Mouse (Mus musculus) neutrophil, adult 5-6 weeks (primary cell): ENCODE measurements around the gene Rlbp1. TPM values are rescaled to one million over a fixed set of nuclear protein-coding genes. Genes with fewer than 3 reads are reported as not detected.

Experiments
- ATAC-seq: fragments of 151-379, 151-347 bp; 2 replicates; pipeline ENCODE4 v1.8.0; 2017; ENCODE audit warnings: mild to moderate bottlenecking, moderate TSS enrichment; ENCODE audit not compliant: insufficient number of reproducible peaks, poor library complexity, low FRiP score, severe bottlenecking; ENCODE audit errors: extremely low read depth
- total RNA-seq: library from RNA; stranded (forward); fragments of 200-1000 nt; gene quantifications from 2 replicates; pipeline ENCODE4 v1.2.3, GENCODE M21; 2017

Gene Rlbp1
- not detected in 2 replicates for total RNA-seq

- ATAC-seq: no peak
Observed at GRCm38 (mm10) chr7:79386422-79387133, at the start of gene Rlbp1. Rlbp1 (minus strand) TSS chr7:79387048.

- ATAC-seq: no peak
Observed at GRCm38 (mm10) chr7:79428243-79428642, 41.4 kb upstream of the Rlbp1 start.

GRCm38 (mm10) chr7:79425804-79426203 is 39.0 kb upstream of the Rlbp1 start:
- ATAC-seq: no peak

DNA sequence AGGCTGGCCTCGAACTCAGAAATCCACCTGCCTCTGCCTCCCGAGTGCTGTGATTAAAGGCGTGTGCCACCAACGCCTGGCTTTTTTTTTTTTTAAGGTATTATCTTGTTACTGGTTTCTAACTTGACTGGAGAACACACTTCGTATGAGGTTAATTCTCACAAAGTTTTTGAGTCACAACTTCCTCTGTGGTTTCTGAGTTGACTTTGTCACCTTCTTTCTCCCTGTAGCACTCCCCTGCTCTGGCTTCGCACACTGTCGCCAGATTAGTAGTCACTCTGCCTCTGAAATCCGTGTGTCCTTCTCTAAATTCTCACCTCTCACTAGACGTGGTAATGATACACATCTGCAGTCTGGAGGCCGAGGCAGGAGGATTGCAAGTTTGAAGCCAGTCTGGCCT is 36.0 kb upstream of the Rlbp1 start:
- no peak for ATAC-seq

DNA sequence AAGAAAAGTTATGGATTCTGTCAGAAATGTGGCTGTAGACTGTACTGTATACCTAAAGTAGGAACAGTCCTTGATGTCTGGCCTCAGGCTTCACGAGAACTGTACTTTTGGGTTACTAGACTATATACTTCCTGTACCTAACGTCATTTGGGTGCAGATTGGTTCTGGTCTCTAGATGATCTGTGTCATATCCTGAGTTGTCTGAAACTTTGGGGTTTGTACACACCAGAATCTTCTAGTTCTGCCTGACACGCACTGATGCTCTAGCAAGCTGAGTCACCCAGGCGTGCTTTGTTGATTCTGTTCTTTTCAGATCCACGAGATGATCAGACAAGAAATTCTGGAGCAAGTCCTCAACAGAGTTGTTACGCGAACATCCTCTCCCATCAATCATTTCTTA is 33.1 kb upstream of the Rlbp1 start:
- ATAC-seq: no peak

DNA sequence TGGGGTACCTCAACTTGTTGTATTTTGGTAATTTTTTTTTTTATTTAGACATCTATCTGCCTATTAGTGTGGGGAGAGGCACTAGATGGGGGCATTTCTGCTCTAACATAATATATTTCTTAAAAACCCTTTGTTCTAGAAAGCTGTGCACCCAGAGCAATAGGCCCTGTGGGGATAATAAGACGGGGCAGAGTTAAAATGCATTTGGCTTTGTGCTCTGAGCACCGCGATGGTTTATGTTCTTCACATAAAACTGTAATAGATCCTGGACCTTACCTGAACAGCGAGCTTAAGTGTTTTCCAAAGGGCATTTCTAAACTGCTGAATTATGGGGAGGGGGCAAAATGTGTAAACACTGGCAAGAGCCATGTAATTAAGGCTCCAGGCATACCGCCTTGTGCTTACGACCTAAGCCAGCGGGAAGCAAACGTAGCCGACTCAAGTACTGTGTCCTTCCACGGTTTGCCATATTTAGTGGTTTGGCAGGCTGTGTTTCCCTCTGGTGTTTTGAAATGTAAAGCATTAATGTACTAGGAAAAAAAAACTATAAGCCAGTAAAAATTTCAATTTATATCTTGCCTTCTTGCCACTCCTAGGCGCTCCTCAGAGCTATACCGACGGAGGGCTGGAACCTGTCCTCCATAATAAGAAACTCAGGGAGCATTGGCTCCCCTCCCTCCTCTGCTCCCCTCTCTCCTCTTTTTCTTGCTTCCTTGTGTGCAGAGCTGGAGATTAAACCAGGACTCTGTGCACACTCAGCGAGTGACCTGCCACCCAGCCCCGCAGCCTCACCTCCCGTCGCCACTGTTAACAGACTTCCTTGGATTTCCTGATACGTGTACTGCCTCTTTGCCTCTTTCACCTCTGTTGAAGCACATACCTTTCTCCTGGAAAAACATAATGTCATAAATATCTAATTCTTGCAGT is 27.9 kb upstream of the Rlbp1 start:
- ATAC-seq: no peak

DNA sequence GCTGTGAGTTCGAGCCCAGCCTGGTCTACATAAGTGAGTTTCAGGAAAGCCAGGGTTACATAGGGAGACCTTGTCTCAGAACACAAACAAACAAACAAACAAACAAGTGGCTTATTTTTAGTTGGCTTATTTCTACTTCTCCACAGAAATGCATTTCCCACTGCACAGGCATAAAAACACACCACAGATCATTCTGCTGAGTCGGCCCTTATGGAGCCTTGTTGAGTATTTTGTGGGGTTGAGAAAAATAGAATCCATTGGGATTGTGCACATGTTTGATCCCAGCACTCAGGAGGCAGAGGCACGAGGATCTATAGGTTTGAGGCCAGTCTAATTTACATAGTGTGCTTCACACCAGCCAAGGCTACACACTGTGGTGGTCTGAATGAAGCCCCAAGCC is 13.4 kb upstream of the Rlbp1 start:
- ATAC-seq: no peak

GRCm38 (mm10) chr7:79398971-79399370 is 12.1 kb upstream of the Rlbp1 start:
- ATAC-seq: no peak

DNA sequence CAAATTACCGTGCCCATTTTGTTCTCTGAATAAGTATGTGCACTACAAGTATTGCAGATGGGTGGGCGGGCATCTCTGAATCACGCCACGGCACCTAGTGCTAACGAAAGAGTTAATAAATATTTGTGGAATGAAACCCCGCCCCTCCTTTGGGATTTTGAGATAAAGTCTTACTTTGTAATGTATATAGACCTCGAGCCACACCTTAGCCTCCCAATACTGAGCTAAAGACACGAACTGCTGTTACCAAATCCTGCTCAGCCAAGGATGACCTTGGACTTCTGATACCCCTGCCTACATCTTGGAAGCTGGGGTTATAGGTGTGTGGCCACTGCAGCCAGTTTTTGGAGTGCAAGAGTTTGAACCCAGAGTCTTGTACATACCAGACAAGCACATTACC is 11.6 kb upstream of the Rlbp1 start:
- ATAC-seq: no peak

- ATAC-seq: no peak
Observed at GRCm38 (mm10) chr7:79397446-79397963, 10.7 kb upstream of the Rlbp1 start.

DNA sequence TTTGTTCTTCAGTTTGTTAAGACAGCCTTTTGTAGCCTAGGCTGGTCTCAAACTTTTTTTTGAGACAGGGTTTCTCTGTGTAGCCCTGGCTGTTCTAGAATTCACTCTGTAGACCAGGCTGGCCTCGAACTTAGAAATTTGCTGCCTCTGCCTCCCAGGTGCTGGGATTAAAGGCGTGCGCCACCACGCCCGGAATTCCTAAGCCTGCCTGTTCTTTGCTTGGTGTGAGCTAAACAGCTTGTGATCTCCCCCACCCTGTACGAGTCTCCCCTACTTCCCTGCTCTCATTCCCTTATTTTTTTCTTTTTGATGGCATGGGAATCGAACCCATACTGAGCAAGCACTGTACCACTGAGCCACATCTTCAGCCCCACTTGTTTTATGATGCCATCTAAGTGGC is 8.3 kb upstream of the Rlbp1 start:
- ATAC-seq: no peak

DNA sequence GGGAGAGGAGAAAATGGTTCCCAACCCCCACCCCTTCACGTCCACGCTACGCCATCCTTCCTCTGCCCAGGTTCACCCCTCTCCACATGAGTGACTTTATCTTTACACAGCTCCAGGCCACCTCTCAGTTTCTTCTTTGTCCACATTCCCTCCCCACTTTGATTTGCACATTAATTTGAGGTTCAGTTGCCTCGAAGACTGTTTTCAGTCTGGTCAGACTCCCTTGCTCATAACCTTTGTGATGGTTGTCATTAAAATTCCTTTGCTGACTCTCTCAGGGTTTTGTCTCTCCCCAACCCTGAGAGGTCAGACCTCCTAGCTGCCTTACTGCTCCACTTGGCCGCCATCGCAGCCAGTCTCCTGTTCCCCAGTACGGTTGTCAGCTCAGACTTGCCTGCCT is 7.8 kb upstream of the Rlbp1 start:
- ATAC-seq: no peak

DNA sequence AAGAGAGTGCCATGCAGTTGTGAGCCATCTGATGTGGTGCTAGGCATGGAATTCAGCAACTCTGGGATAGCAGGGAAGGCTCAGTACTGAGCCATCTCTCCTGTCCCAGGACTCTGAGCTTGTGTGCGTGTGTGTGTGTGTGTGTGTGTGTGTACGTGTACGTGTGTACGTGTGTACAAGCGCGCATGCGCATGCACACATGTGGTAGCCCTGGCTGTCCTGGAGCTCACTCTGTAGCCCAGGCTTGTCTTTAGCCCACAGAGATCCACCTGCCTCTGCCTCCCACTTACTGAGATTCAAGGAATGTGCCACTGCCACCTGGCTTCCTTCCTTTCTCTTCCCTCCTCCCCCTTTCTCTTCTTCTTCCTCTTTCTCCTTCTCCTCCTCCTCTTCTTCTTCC is 7.1 kb upstream of the Rlbp1 start:
- no peak for ATAC-seq

DNA sequence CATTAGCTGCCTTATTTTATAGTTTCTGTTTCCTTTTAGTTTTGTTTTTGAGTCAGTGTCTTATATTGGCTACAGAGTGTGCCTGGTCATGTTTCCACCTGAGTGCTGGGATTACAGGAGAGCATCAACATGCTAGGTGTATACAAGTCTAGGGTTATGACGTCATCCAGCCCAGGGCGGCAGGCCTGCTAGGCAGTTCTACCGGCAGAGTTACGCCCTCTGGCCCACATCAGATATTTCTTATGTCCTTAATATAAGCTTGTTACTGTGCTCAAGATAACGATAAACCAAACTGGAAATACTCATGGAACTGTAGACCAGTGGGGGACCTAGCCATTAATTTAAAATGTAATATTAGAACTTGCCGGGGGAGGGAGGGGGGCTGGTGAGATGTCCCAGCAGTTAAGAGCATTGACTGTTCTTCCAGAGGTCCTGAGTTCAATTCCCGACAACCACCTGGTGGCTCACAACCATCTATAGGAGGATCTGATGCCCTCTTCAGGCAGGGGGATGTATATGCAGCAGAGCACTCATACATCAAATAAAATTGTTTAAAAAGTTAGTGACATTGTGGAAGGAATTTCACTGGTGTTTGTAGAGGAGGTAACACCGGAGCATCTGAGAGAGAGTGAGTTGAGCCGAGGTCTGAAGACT is 6.1 kb upstream of the Rlbp1 start:
- ATAC-seq: no peak

DNA sequence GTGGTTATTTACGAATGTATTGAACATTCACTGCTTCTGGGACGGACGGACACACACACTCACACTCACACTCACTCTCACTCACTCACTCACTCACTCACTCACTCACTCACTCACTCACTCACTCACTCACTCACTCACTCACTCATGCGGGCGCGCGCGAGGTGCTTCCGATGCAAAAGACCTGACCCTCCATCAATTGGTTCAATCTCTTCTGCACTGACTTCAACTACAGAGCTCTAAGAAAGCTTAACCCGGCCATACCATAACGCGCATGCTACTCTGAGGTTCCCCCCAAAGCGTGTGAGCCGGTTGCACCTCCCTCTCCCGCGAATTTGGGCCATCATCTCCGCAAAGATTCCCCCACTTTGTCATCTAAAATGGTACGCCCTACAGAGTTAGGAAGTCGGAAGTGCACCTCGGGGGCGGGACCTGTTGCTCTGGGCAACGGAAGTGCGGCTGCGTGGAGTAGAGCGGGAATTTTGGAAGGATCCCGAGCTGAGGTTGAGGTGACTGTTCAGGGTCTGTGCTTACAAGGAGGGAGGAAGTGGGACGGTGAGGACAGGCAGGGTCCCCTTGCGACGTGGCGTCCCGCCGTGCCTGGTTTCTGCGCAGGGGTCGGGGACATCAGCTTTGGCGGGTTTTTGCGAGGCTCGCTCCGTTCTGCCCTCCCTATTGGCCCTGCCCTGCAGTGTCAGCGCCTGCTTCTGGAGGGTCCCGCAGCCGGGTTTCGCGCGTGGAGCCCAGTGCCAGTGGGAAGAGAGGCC is 5.2 kb upstream of the Rlbp1 start, which contains the start of gene Fanci:
Fanci (plus strand) TSS at position 47 of the 767 bp plus-strand sequence.
- ATAC-seq: peak; percentile 83

- no peak for ATAC-seq
Observed at GRCm38 (mm10) chr7:79391471-79391870, 4.6 kb upstream of the Rlbp1 start.

DNA sequence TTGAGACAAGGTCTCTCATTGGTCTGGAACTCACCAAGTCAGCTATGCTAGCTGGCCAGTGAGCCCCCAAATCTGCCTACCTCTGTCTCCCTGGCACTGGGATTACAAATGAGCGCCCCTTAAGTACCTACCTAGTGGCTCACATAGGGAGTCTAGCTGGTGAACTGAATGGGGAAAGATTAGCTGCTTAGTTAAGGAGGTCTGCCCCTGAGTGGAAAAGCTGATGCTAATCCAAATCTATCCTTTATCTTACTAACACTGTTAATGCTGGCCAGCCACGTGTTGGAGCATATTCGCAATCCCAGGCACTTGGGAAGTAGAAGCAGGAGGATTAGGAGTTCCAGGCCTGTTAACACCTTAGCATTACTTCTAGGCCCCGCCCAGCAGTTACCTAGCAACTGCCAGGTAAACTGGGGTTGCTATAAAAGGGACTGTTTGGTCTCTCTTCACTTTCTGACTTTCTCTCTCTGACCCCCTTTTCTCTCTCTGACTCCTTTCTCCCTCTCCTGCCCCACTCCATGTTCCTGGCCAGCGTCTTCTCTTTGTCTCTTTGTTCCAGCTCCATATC is 3.4 kb upstream of the Rlbp1 start:
- ATAC-seq: no peak

DNA sequence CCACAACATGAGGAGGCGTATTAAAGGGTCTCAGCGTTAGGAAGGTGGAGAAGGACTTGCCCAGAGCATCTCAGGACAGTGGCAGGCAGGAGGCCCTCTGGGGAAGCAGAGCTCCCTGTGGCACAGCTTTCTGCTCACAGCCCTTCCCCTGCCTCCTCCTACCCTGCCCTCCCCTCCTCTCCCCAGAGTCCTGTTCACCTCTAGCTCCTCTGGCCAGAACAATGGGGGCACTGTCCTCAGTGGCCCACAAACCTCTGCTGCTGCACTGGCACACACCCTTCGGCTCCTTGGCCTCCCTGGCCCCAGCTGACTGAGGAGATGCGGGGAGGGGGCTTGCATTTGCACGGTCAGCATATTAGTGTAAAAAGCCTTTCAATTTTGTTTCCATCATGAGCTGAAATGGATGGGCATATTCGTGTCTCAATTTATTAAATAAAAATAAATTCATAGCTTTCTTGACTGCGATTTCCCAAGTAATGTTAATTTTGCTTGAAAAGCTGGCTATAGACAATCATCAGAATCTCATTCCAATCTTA is 1.9 kb upstream of the Rlbp1 start:
- no peak for ATAC-seq
